Mouse (Mus musculus): ENCODE results near the gene Chdh.

- TF ChIP-seq EP300 (optimal IDR thresholded peaks at IDR 0.05) (no peak), CTCF (IDR thresholded peaks at IDR 0.05; ENCODE audit: low read depth) (no peak)
Observed at GRCm38 (mm10) chr14:29968075-29968821, 40.6 kb upstream of the Chdh start, which contains the start of gene Selenok.

All from stomach, postnatal 0 days (tissue).